Mouse (Mus musculus): ENCODE data around the gene Tsen15. TPM values are rescaled to one million over a fixed set of nuclear protein-coding genes. Genes with fewer than 3 reads are reported as not detected.

Tsen15 gene
- polyA plus RNA-seq, 1 experiment from 2014 or later: 35.9 TPM

DNA sequence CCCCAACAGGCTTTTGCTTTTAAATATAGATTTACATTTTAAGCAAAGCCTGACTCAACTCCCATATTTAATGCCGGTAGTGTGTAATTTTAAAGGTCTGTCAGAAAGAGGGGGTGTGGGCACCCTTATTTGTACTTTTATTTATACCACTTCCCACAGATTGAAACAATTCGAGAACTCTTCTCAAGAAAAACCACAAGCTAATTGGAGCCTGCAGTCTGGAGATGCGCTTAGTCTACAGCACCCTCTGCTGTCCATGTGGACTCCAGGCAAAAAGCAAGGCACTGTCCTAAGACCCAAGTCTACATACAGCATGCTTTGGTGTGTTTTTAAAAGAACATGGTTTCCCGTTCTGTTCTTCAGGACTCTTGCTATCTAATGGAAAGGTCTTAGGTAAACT lies 17.3 kb downstream of the Tsen15 start:
- peak; percentile 88 for ATAC-seq (replicated peaks)
- 19% methylated on average over 4 of the region's 4 CpGs for WGBS
- H3K4me3 ChIP-seq: no peak overlapping the region

DNA sequence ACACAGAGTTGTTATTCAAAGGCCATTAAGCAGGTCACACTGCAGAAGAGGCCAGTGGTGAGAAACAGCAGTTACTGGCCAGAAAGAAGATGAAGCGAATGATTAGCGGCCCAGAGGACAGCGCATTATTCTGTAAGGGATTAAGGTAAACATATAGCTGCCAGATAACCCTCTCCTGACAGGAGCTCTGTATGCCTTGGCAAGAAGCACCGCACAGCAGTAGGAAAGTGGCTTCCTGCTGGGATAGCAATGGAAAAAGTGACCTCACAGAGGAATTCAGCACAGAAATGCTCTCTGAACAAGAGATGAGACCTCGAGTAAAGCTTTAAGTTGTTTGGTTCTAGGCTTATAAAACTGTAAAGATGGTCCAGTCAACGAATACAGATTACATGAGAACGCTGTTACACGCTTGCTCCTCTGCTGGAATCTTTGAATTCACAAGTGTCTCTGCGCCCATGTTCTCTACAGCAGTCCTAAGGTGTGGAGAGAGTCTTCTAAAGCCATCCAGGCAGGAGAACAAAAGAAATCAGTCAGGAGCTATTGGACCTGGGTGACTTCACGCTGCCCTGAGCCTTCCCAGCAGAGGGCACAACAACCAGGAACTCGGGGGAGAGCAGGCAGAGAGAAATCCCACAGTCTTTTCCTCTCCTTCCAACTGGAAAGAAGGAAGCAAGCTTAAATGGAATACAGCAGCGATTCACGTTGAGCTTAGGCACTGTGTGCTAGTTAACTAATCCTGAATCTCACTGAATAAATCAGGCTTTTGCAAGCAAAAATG lies 18.0 kb downstream of the Tsen15 start:
- no peak for ATAC-seq (replicated peaks)
- Histone ChIP-seq H3K4me3 (no peak overlapping the region), H3K9me3 (no peaks in the 10 kb centered on the region), H3K27ac (no peak overlapping the region), H3K9ac (no peak overlapping the region), H3K27me3 (replicated peaks) (no peaks in the 10 kb centered on the region), H3K4me1 (0 out of 2 replicates have a peak, but pooled peaks cover 6% of the 10 kb centered on the region), H3K4me2 (no peak overlapping the region), H3K36me3 (replicated peaks) (no peaks in the 10 kb centered on the region)
- 50% methylated on average over 13 of the region's 13 CpGs for WGBS

More for the DNA sequence above, 17.3 kb downstream of the Tsen15 start:
- H3K27ac ChIP-seq: no peak overlapping the region
- no peak overlapping the region for H3K9ac ChIP-seq
- H3K36me3 ChIP-seq (replicated peaks): no peaks in the 10 kb centered on the region
- no peaks in the 10 kb centered on the region for H3K27me3 ChIP-seq (replicated peaks)
- 0 out of 2 replicates have a peak, but pooled peaks cover 6% of the 10 kb centered on the region for H3K4me1 ChIP-seq
- no peaks in the 10 kb centered on the region for H3K9me3 ChIP-seq
- no peak overlapping the region for H3K4me2 ChIP-seq

DNA sequence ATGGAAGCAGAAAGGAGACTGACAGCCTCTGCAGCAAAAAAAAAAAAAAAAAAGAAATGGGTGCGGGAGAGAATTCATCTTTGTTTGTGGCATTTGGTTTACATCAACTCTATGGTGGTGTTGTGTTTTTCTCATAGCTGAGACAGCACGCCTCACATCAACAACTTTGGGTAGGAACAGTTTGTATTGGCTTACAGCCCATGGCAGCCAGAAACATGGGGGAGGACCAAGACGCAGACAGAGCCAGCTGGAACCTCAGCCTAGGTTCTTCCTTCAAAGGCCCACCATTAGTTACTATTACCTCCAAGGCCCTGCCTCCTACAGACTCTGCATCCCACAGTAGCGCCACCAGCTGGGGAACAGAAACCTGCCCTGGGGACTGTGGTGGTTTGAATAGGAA lies 29.8 kb downstream of the Tsen15 start:
- no peak overlapping the region for H3K4me2 ChIP-seq
- no peak overlapping the region for H3K27ac ChIP-seq
- ATAC-seq (replicated peaks): no peak
- no peaks in the 10 kb centered on the region for H3K27me3 ChIP-seq (replicated peaks)
- 80% methylated on average over 4 of the region's 4 CpGs for WGBS
- no peak overlapping the region for H3K4me3 ChIP-seq
- no peaks in the 10 kb centered on the region for H3K4me1 ChIP-seq
- H3K9ac ChIP-seq: no peak overlapping the region
- no peaks in the 10 kb centered on the region for H3K36me3 ChIP-seq (replicated peaks)
- no peaks in the 10 kb centered on the region for H3K9me3 ChIP-seq

DNA sequence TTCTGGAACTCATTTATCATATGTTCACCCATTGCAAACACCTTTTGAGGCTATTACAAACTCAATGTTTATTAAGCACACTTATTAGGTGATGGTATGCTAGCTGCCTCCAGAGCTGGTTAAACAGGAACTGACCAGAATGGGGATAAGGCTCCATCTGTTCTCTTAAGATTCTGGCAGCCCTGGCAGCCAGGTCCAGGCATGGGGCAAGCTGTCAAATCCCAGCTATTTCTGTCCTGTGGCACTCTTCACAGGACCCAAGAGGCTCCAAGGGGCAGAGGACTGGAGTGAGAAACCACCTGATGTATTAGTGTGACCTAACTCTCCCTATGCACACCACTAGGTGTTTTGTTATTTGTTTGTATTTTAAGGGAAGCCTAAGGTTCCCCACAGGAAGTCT lies 38.5 kb downstream of the Tsen15 start:
- H3K27ac ChIP-seq: no peak overlapping the region
- no peaks in the 10 kb centered on the region for H3K36me3 ChIP-seq (replicated peaks)
- H3K9me3 ChIP-seq: no peaks in the 10 kb centered on the region
- no peak overlapping the region for H3K4me3 ChIP-seq
- no peaks in the 10 kb centered on the region for H3K4me1 ChIP-seq
- no peak overlapping the region for H3K9ac ChIP-seq
- ATAC-seq (replicated peaks): no peak
- no peaks in the 10 kb centered on the region for H3K27me3 ChIP-seq (replicated peaks)
- no peak overlapping the region for H3K4me2 ChIP-seq

DNA sequence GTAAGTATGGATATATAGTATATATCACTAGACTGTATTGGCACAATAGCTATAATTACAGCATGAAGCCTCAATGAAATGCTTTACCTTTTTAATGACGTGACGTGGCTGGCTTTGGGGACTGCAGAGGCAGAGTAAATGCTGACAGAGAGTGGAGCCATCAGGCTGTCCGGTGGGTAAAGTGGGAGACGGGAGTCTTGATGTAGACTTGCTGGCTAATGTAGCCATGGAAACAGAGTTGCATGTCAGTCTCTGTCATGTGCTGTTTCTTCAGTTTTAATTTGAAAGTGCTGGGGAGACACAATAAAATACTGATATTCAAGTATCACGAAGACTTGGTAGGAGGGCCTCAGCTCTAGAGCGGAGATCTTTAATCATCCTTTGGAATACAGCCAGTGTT lies 62.5 kb downstream of the Tsen15 start:
- Histone ChIP-seq H3K36me3 (replicated peaks) (no peaks in the 10 kb centered on the region), H3K4me3 (no peak overlapping the region), H3K27me3 (replicated peaks) (no peaks in the 10 kb centered on the region), H3K9me3 (no peaks in the 10 kb centered on the region), H3K27ac (no peak overlapping the region), H3K4me1 (no peaks in the 10 kb centered on the region), H3K9ac (no peak overlapping the region), H3K4me2 (no peak overlapping the region)
- WGBS: 66% methylated on average over 6 of the region's 6 CpGs
- ATAC-seq (replicated peaks): no peak

Other genes with a start within 250 kb of the Tsen15 start
- gene Colgalt2, start 13.1 kb upstream of the Tsen15 start, polyA plus RNA-seq (2015; fragmentation: Nextera tagmentation; extraction: Ambion mirVana): 4.1 and 4.6 TPM in 2 replicates